15 mouse cellular contexts compared by ENCODE assay signal in the genomic region with DNA sequence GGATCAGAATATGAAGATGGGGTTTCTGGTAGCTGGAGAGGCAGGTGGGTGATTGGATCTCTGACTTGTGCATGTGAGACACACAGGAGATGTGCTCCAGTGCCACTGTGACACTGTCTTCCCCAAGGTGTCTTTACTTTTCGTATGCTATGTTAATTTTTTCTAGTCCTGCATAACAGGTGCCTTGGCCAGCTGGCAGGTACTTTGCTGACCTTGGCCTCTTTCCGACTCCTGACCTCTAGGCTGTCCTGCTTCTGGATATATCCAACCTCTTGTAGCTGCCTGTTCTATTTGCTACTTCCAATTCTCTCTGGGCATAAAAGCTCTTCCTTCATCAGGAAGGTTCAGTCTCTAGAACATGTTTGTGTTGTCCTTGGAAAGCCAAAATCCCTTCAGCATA. TPM values are rescaled to one million over a fixed set of nuclear protein-coding genes. Genes with fewer than 3 reads are reported as not detected.
"Had no signal": no experiment of that assay in that cellular context is flagged by ENCODE, and none has a peak within 500 bp of the region (broad histone marks: within the 10 kb centered on the region; RNA-seq: fewer than 3 reads in every experiment).

No protein-coding gene starts in this region.

- H3K9me3 ChIP-seq: limb, embryonic 15.5 days; midbrain, embryonic 12.5 days had no signal

- H3K27me3 ChIP-seq: limb, embryonic 15.5 days; midbrain, embryonic 12.5 days had no signal

- H3K27ac ChIP-seq: limb, embryonic 15.5 days; liver, embryonic 14.5 days; midbrain, embryonic 12.5 days; stomach, postnatal 0 days had no signal

- H3K4me3 ChIP-seq: limb, embryonic 15.5 days; midbrain, embryonic 12.5 days had no signal

- DNase-seq: layer of hippocampus, adult 9-11 months; layer of hippocampus, postnatal 36 days; lung, adult 18-20 months; right cerebral cortex, postnatal 14 days; thymus, postnatal 4 days had no signal

- H3K4me1 ChIP-seq: limb, embryonic 15.5 days; midbrain, embryonic 12.5 days had no signal

- H3K4me2 ChIP-seq: limb, embryonic 15.5 days; midbrain, embryonic 12.5 days had no signal

- H3K9ac ChIP-seq: limb, embryonic 15.5 days; liver, embryonic 14.5 days; midbrain, embryonic 12.5 days had no signal

- ATAC-seq: inflammation-experienced regulatory T-cells, adult 6 months; intestine, postnatal 0 days; midbrain, embryonic 16.5 days had no signal

RNA-seq across cellular contexts. Expression of a gene that starts 1.2 kb away (rescaled TPM):
- total RNA-seq: layer of hippocampus, adult 18-20 months; layer of hippocampus, postnatal 36 days; left cerebral cortex, adult 8-10 months; left cerebral cortex, postnatal 25 days had no signal
